Mouse (Mus musculus) CD4-positive, CD25-positive, alpha-beta regulatory T cell, adult 4 months (primary cell): ENCODE measurements around the gene Spindoc. TPM values are rescaled to one million over a fixed set of nuclear protein-coding genes. Genes with fewer than 3 reads are reported as not detected.

Source experiments
- ATAC-seq: one replicate; pipeline ENCODE4 v1.8.0; 2017
- polyA plus RNA-seq, 2 experiments: library from polyadenylated mRNA; unstranded; fragments of 100-300 nt; shearing (Covaris generic); gene quantifications; one replicate each; pipeline ENCODE4 v1.2.1; 2017

The Spindoc gene
- 1 to 10 TPM; 3.5 to 4.1 TPM for polyA plus RNA-seq

DNA sequence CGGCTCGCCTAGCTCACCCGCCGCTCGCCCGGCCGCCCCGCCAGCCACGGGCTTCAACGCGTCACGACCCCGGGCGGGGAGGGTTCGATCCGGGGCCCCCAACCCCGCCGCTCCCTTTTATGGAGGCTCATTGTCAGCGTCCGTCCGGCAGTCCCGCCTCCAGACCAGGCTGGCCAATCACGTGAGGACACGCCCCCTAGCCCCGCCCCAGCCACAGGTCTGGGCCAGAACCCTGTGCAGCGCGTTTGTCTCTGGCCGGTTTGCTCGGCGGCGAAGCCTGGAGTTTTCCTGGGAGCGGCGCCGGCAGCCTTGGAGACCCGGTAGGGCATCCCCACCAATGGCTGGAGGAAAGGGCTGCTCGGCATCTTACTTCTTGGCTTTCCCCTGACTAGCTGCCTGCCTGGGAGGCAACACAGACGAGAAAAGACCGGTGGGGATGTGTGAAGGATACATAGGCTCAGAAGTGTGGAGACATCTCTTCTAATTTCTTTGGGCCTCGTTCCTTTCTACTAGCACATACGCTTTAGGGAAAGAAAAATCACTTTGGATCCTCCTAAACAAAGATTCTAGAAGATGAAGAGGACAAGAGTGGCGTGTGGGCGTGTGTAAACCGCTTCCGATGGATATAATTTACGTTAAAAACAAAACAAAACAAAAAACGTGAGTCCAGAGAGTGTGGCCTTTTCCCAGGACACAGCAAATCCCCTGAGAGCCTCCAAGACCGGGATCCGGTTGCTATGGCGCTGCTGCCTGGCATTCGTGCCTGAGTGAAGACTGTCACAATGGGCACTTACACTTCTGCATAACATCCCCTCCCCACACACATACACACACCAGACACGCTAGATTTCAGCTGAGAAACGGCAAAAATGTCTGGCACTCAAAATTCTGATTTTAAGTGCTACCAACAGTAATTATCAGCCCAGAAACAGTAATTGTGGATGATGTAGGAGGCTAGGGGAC lies at the start of gene Spindoc:
TSS of gene Spindoc (minus strand) at position 92 of the 963 bp plus-strand sequence.
- ATAC-seq, result peak; percentile 98

DNA sequence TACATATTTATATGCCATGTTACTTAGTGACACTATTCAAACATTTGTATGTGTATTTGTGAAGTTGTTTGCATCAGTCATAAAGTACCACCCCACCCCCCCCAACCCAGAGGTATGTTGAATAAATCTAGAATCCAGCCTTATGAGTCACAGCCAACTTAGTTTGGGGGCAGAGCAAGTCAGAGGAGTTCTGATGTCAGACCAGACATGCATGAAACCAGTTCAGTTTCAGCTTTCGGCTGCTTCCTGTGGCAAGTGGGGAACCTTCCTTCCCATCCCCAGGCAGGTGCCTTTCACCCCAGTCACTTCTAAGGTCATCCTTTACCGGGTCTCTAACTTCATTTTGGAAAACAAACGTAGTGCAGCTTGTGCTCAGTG lies 42.6 kb upstream of the Spindoc start:
- no peak for ATAC-seq

DNA sequence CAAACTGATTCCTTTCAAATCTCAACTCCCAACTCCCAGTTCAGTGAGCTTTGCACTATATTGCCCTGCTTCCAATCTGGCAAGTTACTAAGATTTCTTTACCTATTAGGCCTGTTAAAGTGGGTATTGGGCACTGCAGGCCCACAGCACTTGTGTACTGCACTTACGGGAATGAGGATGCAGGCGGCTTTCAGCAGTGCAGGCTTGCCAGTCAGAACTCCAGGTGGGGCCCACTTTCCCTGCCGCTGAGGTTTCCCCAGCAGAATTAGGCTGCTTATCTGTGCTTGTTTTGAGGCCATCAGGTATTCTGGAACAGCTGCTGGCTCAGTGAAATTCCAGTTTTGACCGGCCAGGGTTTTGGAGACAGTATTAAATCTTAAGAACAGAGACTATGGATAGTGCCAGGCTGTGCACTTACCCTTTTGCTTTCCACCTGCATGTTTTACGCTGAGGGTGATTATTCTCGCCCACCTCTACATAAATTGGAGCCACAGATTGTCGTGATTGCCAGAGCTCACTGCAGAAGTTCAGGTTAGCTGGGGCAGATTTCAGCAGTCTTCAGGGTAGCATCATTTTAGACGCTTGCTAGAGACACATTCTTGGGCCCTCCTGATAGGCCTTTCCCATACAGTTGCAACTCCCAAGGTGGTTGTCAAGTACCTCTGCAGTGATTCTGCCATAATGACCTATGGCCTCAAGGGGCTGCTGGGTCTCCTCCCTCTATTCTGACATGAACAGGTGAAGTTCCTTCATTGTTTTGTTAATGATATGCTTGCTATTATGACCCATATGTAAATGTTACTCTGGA lies 42.0 kb upstream of the Spindoc start:
- ATAC-seq, result no peak

DNA sequence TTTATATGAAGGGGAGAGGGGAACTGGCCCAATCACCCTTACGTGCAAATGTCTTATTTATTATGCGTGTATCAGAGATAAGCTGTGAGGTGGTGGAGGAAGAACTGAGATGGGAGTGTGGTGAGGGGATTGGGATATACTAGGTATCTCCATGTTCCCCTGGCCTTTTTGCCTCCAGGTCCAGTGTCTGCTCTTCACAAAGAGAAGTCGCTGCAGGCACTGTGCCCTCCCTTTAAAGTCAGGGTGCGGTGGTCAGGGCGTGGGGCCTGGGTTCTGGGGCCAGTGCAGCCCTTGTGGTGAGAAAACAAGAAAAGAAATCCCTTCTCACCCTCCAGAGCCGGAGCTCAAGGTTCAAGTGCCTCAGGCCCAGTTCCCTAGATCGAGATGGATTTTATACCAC lies 41.3 kb upstream of the Spindoc start:
- ATAC-seq, result no peak

DNA sequence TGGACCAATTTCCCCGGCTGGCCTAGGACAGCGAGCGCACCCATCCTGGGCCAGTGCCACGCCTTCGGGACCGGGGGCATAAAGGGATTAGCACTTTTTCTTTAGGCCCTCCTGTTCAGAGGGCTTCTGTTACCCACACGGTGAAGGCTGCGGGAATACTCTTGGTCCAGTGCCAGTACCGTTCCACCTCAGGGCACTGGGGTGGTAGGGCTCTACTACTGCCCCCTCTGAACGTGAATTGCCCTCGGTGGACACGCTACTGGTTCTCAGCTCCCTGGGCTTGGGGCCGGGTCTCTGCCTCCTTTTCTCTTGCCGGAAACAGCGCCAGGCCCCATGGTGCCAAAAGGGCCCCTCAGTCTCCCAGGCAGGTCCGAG lies 40.8 kb upstream of the Spindoc start:
- ATAC-seq, result no peak

DNA sequence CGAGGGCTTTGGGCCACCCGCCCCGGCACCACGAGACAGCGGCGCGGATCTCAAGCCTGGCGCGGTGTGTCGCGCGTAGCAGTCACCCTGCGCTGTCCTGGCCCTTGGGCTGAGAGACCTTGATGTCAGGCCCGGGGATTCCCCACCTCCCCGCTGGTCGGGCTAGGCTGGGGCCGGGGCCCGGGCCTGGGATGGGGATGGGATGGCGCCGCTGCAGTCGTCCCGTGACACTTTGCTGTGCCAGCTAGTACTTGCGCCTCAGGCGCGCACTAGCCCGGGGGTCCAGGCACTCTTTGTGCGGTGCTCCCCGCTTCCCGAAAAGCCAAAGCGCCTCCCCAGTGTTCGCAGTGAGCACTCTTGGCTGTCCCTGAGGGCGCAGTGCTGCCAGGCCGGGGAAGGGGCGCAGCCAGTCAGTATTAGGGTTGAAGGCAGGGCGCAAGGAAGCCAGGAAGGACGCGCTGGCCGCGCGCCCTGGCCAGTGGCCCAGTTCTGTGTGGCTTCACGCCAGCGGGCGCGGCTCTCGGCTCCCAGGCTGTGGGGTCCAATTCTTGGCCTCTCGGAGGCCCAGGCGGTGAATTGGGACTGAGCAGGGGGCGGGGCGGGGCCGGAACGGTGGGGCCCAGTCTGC lies 40.3 kb upstream of the Spindoc start:
- no peak for ATAC-seq

DNA sequence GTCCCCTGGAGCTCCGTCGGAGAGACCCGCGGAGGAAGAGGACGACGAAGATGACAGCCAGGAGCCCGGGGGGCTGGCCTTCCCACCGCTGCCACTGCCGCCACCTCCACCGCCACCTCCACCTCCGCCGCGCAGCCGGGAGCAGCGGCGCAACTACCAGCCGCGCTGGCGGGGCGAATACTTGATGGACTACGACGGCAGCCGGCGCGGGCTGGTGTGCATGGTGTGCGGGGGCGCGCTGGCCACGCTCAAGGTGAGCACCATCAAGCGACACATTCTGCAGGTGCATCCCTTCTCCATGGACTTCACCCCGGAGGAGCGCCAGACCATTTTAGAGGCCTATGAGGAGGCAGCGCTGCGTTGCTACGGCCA lies 39.8 kb upstream of the Spindoc start:
- ATAC-seq, result no peak

DNA sequence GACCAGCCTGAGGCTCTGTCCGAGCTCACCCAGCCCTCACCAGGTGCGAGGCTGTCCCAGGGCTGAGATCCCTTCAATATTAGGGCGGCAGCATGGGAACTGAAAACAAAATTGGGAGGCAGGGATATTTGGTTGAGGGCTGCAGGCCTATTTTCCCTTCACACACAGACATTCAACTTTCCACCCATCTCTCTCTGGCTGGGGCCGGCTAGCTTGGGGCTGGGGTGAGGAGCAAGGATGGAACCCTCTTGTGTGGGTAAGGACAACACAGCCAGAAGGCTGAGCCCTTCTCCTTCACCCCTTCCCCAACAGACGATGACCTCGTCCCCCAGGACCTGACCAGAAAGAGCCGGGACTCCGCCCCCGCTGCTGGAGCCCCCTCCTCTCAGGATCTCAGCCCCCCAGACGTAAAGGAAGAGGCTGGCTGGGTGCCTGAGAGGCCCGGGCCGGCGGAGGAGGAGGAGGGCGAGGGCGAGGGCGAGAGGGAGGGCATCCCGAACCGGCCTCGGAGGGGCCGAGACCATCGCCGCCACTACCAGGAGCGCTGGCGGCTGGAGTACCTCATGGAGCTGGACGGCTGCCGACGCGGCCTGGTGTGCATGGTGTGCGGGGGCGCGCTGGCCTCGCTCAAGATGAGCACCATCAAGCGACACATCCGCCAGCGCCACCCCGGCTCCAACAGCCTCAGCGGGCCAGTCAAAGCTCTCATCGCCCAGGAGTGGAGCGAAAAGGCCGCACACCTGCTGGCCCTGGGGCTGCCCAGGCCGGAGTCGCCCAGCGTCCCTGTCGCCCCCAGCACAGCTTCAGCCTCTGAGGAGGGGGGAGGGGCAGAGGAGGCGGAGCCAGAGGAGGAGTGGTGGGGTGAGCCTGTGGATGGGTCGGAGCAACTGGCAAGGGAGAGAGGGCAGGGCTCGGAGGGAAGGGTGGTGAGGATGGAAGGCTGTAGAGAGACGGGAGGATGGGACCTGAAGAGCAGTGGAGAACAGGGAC lies 39.1 kb upstream of the Spindoc start:
- no peak for ATAC-seq

DNA sequence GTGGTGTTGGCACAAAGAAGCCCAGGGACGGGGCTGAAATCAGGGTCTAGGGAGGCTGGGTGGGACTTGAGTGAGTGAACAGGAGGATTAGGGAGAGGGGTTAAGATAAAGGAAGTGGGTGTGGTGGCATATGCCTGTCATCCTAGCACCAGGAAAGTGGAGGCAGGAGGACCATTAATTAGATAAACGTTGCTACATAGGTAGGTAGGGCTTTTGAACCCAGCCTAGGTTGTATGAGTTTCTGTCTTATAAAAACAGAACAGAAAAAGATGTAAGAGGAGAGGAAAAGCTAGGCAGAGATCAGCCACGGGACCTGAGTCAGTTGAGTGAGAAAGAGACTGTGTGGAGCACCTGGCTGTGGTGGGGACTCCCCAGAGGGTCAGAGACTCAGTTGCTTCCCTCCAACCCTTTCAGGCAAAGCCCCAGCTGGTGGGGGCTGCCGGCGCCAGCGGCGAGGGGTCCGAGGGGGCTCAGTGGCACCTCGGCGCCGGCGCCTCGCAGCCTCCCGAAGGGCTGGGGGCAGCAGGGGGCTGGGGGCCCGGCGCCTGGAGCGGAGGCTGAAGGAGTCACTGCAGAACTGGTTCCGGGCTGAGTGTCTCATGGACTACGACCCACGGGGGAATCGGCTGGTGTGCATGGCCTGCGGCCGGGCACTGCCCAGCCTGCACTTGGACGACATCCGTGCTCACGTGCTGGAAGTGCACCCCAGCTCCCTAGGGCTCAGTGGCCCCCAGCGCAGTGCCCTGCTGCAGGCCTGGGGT lies 38.2 kb upstream of the Spindoc start:
- ATAC-seq, result no peak

DNA sequence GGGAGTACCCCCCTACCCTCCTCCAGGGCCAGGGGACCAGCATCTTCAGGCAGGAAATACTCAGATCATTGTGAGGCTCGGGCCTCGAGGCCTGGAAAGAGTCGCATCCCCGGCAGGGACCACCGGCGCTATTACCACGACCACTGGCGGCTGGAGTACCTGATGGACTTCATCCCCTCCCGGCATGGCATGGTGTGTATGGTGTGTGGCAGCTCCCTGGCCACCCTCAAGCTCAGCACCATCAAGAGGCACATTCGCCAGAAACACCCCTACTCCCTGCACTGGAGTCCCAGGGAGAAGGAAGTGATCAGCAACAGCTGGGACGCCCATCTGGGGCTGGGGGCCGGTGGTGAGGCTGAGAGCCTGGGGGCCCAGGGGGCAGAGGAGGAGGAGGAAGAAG lies 37.3 kb upstream of the Spindoc start:
- ATAC-seq, result no peak

DNA sequence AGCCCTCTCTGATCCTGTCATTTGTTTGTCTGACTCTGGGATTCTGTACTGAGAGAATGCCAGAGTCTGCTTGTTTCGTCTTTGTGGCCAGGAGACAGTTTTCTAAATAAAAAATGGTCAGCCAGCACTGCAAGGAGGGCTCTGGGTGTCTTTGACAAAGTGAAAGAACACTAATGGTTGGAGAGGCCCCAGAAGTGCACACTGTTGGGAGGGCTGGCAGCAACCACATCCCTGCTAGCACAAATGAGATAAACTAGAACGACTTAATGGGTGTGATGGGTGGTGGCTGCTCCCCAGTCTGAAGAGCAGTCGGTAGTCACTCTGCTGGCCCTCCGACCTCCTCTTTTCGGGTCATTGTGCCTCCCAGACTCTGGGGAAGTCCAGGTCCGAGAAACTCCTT lies 36.3 kb upstream of the Spindoc start:
- ATAC-seq, result no peak

DNA sequence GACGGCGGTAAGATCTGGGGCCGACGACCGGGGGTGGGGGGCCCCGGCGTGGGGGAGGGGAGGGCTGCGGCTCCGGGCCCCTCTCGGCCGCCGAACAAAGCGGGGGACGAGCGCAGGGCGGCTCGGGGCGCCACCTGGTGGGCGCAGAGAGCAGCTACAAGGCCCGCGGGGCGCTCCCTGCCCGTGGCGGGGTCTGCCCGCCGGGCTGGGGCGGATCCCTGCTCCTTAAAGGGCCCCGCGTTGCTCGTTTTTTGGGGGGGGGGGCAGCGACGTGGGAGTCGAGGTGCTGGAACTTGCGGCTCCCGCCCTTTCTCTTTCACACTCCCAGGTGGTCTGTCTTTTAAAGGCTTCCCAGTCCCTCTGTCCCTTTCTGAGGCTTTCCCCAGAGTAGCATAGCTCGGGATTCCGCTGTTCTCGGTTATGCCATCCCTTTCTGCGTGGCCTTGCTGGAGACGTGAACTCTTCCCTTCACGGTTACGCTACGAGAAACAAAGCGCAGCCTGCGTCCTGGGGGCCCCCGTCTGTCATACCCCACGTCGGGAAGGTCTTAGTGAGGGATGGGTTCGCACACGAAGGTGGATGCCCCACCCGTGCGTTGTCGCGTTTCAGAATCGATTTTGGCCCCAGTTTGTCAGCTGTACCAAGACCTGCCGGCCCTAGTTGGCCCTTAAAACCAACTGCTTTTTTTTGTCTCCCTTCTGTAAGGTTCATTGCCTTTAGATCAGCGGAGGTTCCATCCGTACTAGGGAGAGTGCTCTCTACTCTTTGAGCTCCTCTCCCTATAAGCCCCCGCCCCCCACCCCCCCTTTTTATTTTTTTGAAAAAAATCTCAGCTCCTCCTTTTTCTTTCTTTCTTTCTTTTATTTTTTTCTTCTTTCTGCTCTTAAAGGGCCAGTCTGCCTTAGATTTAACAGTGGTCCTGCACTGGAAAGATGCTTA lies 35.4 kb upstream of the Spindoc start:
- peak; percentile 54 for ATAC-seq

DNA sequence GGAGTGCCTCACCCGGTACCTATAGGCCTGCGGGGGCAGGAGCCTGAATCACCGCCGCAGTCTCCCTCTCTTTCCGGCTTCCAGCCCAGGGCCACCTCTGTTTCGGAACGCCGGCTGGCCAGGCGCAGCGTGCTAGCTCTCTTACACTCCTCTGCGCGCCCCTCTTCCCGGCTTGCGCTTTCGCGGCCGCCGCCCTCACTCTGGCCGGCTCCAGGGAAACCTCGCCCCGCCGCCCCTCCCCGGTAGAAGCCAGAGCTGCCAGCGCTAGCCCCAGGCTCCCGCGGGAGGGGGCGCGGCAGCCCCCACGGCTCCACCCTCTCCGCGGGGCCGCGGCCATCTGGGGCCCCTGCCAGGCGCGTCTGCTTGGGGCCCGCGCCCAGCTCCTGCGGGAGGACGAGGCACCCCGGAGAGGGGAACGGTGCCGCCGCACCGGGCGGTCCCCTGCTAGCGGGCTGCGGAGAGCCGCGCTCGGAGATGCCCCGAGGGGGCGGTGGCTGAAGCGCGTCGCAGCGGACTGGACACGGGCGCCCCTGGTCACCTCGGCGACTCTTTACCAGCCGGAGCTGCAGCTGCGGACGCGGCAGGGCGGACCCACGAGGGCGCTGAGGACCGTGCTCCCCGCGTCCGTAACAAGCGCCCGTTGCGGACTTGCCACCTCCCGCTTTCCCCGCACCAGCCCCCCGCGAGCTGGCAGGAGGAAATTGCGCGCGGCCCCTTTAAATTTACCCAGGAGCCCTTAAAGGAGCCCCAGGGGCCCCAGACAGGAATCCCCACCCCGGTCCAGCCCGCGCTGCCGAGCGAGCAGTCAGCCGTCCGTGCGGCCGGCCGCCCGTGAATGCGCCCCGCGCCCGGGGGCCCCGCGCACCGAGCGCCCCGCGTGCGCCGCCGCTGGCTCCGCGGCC lies 34.3 kb upstream of the Spindoc start, which contains the start of gene 2700081O15Rik:
TSS of gene 2700081O15Rik (plus strand) at position 792 of the 902 bp plus-strand sequence.
- no peak for ATAC-seq

DNA sequence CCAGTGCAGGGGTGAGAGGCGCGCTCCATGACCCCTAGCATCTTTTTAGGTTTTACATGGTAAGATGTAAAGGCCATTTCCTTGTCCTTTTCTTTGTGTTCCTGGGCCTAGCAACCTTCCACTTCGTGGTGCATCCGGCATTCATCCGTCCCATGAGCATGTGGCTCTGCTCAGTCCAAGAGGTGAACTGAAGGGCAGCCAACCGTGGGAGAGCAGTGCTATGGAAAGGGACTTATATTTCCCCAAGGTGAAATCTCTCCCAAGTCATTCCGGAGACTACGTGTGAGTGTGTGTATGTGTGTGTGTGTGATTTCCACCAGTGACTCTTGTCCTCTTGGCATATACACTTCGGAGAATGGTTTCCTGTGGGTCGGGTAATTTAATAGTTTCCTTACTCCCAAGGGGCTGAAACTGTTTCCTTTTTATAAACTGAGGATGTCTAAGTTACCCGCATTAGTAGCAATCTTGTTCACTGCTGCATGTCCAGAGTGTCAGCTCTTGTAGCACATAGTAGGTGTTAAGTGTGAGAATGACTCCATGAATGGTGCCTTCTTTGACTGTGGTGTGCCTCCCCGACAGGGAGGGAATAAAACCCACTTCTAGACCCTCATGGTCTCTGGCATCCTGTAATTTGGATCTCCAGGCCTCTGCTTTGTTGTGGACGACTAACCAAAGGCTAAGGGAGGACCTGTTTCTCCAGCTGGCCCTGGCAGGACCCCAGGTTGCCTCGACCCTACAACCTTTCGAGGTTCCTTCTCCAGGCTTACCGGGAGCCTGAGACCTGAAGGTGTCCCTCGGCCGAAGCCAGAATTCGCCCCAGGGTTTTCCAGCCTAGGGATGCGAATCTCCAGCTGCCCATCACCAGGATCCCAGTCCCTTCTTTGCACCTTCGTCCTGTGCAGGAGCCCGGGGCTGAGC lies 33.4 kb upstream of the Spindoc start:
- ATAC-seq, result no peak

DNA sequence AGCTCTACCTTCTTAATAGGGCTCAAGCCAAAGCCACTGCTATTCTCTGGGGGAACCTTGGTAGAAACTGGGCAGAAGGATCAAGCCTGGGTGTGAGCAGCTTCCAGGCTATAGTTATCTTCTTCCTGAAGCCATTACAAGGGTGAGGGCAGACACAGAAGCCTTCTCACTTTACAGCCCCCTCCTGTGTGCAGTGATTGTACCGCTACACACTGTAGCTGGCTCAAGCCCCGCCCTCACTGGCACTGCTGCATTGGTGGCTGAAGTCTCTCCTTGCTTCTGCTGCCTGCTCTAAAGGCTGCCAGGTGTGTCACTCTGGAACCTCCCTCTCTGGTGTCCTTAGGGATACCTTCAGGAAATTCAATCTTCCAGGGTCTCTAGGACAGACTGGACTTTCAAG lies 29.6 kb upstream of the Spindoc start:
- no peak for ATAC-seq

DNA sequence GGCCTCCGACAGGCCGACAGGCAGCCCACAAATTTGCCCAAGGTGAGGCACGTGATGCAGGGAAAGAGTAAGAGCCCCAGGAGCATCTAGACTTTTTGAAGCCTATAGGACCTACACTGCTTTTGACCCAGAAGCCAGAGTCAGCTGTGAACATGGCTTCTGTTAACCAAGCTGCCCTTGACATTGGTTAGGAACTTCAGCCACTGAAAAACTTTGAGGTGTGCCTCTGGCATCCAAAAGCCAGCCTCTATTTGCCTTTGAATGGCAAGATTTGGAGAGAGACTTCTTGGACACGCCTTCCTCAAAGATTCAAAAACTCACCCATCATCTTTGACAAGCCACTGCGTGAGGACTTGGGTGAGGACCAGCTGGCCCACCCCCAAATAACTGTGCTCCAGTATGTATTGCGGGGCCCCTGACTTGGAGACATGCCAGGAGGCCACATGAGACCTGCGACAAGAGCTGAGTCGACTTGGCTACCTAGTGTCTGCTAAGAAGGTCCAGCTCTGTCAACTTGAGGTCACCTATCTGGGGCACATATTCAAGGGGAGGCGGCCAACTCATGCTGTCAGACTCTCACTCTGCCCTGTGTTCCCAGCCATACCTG lies 21.9 kb upstream of the Spindoc start:
- ATAC-seq, result no peak

DNA sequence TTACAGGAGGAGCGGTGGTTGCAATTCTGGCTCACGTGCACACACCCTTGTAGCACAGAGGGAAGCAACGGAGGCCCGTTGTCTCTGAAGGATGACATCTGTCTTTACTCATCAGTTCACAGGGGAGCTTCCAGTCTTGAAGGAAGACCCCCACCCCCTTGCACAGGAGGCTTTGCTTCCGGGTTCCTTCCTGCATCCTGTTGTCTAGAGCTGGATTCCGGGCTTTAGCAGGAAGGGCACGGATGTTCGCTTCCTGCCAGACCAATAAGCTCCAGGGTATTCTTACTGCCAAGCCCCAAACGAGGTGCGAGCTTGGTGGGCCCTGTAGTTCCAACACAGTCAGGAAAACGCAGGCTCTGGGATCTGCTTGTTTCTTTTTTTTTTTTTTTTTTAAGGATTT lies 17.8 kb upstream of the Spindoc start:
- ATAC-seq, result no peak
